Mouse (Mus musculus): ENCODE data around the gene Nufip1. TPM values are rescaled to one million over a fixed set of nuclear protein-coding genes. Genes with fewer than 3 reads are reported as not detected.
A peak's percentile ranks its signal among the peaks of the same experiment; 100 is the strongest.

Gene Nufip1
- total RNA-seq (2021) = 1 to 10 TPM; 5.1 to 5.3 TPM

GRCm38 (mm10) chr14:76110396-76111221, at the start of gene Nufip1, which contains the start of gene Gpalpp1:
Nufip1 (plus strand) TSS chr14:76110891.
Gpalpp1 (minus strand) TSS chr14:76110760.
- peak; percentile 94 to 95 for DNase-seq
- intact Hi-C loops (cut with DNase I) = no loop called here

- DNase-seq = no peak
These were observed 43.5 kb upstream of the Nufip1 start for GRCm38 (mm10) chr14:76067237-76067636.

DNA sequence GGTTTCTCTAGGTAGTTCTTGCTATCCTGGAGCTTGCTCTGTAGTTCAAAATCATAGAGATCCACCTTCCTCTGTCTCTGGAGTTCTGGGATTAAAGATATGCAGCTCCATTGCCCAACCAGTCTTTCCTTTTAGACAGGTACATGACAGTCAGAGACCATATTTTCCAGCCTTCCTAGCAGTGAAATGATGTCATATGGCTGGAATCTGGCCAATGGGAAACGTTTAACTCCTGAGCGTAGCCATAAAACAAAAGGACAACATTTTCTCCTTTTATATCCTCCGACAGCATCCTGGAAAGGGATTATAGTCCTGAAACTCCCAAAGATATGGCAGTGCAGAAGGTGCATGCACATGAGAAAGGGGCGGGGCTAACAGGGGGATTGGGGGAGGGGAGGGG, 42.4 kb upstream of the Nufip1 start:
- no peak for DNase-seq
- intact Hi-C loops (cut with DNase I) = no loop called here

More at GRCm38 (mm10) chr14:76067237-76067636, 43.5 kb upstream of the Nufip1 start:
- intact Hi-C loops (cut with DNase I) = no loop called here

- intact Hi-C loops (cut with DNase I) = no loop called here
- DNase-seq = no peak
These were observed 41.4 kb upstream of the Nufip1 start for GRCm38 (mm10) chr14:76069296-76069695.

GRCm38 (mm10) chr14:76072626-76073025, 38.1 kb upstream of the Nufip1 start:
- no peak for DNase-seq
- intact Hi-C loops (cut with DNase I) = no loop called here

DNA sequence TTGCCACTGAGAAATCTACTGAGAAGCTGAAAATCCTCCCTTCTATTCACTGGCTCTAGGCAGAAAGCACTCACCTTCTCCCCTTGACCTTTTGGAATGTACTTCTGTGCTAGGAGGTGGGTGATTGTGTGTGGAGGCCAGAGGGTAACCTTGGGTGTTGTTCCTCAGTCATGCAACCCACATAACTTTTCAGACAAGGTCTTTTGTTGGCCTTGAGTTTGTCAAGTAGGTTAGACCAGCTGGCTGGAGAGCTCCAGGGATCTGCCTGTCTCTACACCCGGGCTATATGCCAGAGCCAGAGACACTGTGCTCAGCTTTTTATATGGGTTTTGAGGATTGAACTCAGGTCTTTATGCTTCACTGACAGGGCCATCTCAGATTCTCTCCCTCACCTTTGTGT, 36.5 kb upstream of the Nufip1 start:
- no peak for DNase-seq
- intact Hi-C loops (cut with DNase I) = no loop called here

GRCm38 (mm10) chr14:76075721-76076120, 35.0 kb upstream of the Nufip1 start:
- no peak for DNase-seq
- intact Hi-C loops (cut with DNase I) = no loop called here

GRCm38 (mm10) chr14:76076602-76077001, 34.1 kb upstream of the Nufip1 start:
- intact Hi-C loops (cut with DNase I) = loop anchor here (1.0 kb wide), 2 partner anchors 177 to 200 kb away; no protein-coding TSS in a partner anchor
- no peak for DNase-seq

GRCm38 (mm10) chr14:76077088-76077491, 33.6 kb upstream of the Nufip1 start:
- intact Hi-C loops (cut with DNase I) = loop anchor here (1.0 kb wide), 2 partner anchors 178 to 201 kb away; no protein-coding TSS in a partner anchor
- DNase-seq = peak; percentile 57 to 68

DNA sequence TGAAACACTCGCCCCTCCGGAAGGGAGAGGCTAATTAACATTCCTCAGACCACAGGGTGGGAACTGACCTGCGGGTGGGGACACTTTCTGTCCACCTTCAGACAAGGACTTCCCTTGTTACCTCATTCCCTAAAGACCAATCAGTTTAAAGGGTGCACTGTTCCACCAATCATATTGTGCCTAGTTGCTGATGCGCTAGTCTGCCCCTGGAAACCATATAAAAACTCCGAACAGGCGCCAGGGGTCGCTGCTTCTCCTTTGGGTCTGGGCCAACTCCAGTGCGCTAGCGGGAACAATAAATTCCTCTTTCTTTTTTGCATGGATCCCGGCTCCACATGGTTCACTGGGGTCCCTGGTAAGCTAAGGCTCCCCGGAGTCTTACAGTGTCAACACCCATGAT, 29.2 kb upstream of the Nufip1 start:
- peak in 1 of 2 experiments; percentile 27 for DNase-seq
- intact Hi-C loops (cut with DNase I) = no loop called here

DNA sequence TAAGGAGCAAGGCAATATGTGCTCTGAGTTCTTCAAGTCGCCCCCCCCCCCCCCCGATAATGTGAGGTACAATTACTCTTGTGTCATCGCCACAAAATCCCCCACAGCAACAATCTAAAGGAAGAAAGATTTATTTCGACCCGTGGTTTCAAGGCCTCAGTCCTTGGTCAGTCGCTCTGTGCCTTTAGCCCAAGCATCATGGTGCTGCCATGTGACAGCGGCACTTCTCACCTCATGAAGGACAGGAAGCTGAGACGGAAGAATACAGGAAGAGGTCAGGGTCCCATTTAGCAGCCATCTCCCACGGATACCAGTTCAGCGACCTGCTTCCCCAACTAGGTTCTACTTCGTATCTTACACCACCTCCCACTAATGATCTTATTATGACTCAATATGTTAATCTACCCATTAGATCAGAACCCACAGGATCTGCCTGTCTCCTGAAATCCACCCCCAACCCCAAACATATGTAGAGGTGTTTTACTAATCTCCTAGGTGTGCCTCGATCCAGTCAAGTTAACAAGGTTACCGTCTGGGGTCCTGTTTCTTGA, 28.5 kb upstream of the Nufip1 start:
- intact Hi-C loops (cut with DNase I) = no loop called here
- DNase-seq = no peak

DNA sequence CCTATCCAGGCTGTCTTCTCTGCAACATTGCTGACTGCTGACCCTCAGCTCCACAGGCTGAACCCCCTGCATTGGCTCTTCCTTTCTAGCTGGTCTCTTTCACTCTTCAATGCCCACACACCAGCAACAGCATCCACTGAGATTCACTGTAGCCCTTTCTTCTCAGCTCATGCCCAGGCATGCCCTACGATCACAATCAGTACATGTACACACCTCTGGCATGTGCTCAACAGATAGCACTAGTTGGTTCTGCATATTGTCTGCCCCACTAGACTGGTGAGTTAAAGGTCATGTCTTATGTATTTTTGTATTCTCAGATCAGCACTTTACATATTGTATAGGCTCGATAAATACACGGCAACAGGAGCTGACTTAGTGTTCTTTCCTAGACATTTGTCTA, 26.5 kb upstream of the Nufip1 start:
- intact Hi-C loops (cut with DNase I) = no loop called here
- DNase-seq = no peak

- intact Hi-C loops (cut with DNase I) = no loop called here
These were observed 13.4 kb upstream of the Nufip1 start for GRCm38 (mm10) chr14:76097244-76097643.

DNA sequence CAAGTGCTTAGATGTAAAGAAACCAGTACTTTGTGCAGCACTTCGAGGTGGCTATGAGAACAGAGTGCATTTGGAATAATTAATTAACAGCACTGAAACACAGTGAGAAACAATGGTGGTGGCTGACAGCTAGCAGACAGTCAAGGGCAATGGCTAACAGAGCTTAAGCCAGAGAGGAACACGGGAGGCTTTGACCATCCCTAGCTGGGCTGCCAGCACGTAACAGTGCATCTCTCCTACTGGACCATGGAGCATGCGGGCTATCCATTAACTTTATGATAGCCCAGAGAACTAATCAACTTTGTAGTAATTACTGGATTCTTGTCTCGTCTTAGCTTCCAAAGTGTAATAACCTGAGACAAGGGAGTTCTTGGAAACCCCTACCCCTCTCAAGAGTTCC, 12.9 kb upstream of the Nufip1 start:
- intact Hi-C loops (cut with DNase I) = no loop called here
- DNase-seq = no peak

More at GRCm38 (mm10) chr14:76097244-76097643, 13.4 kb upstream of the Nufip1 start:
- DNase-seq = no peak

GRCm38 (mm10) chr14:76099543-76099942, 11.1 kb upstream of the Nufip1 start:
- no peak for DNase-seq
- intact Hi-C loops (cut with DNase I) = no loop called here

DNA sequence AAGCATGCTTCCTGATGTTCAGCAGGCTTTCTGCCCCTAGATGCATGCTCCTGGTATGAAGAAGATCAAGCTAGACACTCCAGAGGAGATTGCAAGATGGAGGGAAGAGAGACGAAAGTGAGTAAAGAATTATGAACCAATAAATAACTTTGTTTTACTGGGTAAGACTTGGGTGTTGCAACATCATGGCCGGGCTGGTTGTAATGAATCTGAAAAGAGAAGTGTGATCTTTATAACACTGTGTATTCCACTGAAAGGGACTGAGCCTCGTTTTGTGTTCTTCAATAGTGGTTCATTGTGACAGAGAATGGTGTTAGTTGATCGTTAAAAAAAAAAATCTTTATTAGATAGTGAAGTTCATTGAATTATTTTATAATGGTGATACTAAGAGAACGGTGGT, 5.1 kb downstream of the Nufip1 start:
- intact Hi-C loops (cut with DNase I) = no loop called here
- no peak for DNase-seq

DNA sequence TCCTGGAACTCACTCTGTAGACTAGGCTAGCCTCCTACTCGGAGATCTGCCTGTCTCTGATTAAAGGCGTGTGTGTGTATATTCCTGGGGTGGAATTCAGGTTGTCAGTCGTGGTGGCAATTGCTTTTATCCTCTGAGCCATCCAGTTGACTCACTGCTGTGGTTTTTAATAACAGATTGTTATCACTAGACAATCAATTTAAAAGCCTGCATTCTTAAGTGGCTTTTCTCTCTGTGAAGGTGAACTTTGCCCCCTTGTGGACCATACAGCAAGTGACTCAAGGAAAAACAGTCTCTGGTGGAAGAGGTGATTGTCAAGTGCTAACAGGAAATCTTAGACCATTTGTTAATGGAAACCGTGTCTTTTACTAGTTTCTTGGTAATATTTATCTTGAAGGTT, 8.3 kb downstream of the Nufip1 start:
- intact Hi-C loops (cut with DNase I) = no loop called here

GRCm38 (mm10) chr14:76120472-76120871, 9.8 kb downstream of the Nufip1 start:
- DNase-seq = peak; percentile 50
- intact Hi-C loops (cut with DNase I) = loop anchor here (5.0 kb wide), 1 partner anchor 892 kb away; no protein-coding TSS in a partner anchor

More for the DNA sequence above, 8.3 kb downstream of the Nufip1 start:
- no peak for DNase-seq

DNA sequence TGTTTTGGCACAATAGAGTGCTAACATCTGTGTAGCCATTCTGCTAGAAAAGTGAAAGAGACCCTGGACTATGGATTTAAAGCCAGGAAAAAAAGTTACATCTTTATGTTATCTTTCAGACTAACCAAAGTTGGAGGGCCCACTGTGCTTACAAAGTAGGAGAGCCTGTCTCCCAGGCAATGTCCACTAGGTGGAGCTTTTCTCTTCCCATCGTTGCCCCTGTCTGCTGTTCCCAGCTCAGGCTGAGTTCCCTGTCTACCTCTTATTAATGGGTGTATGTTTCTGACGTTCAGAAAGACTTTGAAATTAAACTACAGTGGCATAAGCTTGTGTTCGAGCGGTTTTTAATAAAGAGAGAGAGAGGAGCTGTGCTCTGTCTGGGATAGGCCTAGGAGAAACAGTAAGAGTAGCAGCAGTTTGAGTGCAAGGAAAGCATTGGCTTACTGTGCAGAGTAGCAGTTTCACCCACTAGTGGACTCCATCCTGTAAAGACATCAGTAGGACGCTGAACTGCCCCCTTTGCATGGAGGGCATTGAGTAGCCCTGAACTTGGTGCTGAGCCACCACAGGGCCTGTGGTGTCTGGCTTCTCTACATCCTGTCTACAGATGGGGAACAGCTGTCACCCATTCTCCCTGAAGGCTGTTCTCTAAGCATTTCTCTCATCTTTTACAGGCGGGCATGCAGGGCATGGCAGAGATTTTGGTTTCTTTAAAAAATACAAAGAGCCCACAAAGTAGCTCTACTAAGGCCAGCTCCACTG, 11.4 kb downstream of the Nufip1 start:
- intact Hi-C loops (cut with DNase I) = loop anchor here (1.0 to 5.0 kb wide), 2 partner anchors 351 to 890 kb away; no protein-coding TSS in a partner anchor

DNA sequence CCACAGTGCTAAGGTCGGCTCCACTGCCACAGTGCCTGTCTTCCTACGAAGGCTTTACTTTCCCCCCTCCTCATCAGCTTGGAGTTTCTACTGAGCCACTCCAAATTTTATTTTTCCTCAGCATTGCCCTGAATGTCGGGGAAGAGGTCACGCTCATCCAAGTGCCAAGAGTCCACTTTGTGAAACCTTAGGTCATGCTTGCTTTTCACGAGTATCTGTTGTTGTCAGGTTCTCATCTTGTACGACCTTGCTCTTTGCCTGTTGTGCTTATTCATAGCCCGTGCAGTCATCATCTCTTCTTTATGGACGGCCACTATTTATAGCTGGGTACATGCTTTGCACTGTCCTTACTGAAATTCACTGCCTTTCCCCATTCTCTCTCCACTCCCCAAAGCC, 12.0 kb downstream of the Nufip1 start:
- intact Hi-C loops (cut with DNase I) = loop anchor here (1.0 to 5.0 kb wide), 2 partner anchors 351 to 890 kb away; no protein-coding TSS in a partner anchor
- DNase-seq = no peak

More for the DNA sequence above, 11.4 kb downstream of the Nufip1 start:
- peak; percentile 61 to 69 for DNase-seq

GRCm38 (mm10) chr14:76127311-76127710, 16.6 kb downstream of the Nufip1 start:
- intact Hi-C loops (cut with DNase I) = no loop called here
- no peak for DNase-seq

All from heart, postnatal 10 days (tissue).